Mouse (Mus musculus) heart, postnatal 25 days (tissue): ENCODE measurements around the gene Gm3182. TPM values are rescaled to one million over a fixed set of nuclear protein-coding genes. Genes with fewer than 3 reads are reported as not detected.
"Not testable (repeated sequence)": the region's sequence is repeated elsewhere in the genome, so short reads cannot be mapped to it uniquely, and the experiment has no call there.

Source experiments
- DNase-seq: peaks from one replicate; pipeline ENCODE4 v3.0.0; 2022; ENCODE audit warnings: low spot score
- intact Hi-C: fragments of 180-260 bp; cut with DNase I; formaldehyde crosslinking; loops from one replicate; pipeline ENCODE4 v1.15.1; 2025
- total RNA-seq, 2 experiments: library from RNA; stranded (reverse); gene quantifications; 2 replicates each; pipeline ENCODE4 v1.2.3; 2021

Gm3182 gene
- not detected for total RNA-seq

GRCm38 (mm10) chr14:4481445-4481844, at the start of gene Gm3182:
Gene Gm3182 (plus strand): TSS chr14:4481745.
- DNase-seq, intact Hi-C loops: not testable (repeated sequence)

GRCm38 (mm10) chr14:4499425-4499824, 17.9 kb downstream of the Gm3182 start:
- intact Hi-C loops, result not testable (repeated sequence)

More at GRCm38 (mm10) chr14:4499425-4499824, 17.9 kb downstream of the Gm3182 start:
- DNase-seq, result not testable (repeated sequence)

Other genes with a start within 250 kb of the Gm3182 start
- gene Gm3138, start 232.1 kb upstream of the Gm3182 start, total RNA-seq, result not detected
- not detected for gene Gm3149, start 164.5 kb upstream of the Gm3182 start, total RNA-seq
- not detected for gene 2610042L04Rik, start 147.0 kb upstream of the Gm3182 start, total RNA-seq
- gene Gm3159, start 84.2 kb upstream of the Gm3182 start, total RNA-seq, result not detected
- gene Gm3164, start 66.3 kb upstream of the Gm3182 start, total RNA-seq, result not detected
- not detected for gene Gm3173, start 50.8 kb upstream of the Gm3182 start, total RNA-seq
- not detected for gene Gm3047, start 73.7 kb downstream of the Gm3182 start, total RNA-seq
- not detected for gene Gm8159, start 150.6 kb downstream of the Gm3182 start, total RNA-seq
- gene Gm3239, start 182.4 kb downstream of the Gm3182 start, total RNA-seq, result not detected
- gene Gm7876, start 227.5 kb downstream of the Gm3182 start, total RNA-seq, result not detected
- gene Gm3252, start 245.0 kb downstream of the Gm3182 start, total RNA-seq, result not detected